Mouse (Mus musculus): ENCODE results near the gene Thumpd1.

Thumpd1 gene

DNA sequence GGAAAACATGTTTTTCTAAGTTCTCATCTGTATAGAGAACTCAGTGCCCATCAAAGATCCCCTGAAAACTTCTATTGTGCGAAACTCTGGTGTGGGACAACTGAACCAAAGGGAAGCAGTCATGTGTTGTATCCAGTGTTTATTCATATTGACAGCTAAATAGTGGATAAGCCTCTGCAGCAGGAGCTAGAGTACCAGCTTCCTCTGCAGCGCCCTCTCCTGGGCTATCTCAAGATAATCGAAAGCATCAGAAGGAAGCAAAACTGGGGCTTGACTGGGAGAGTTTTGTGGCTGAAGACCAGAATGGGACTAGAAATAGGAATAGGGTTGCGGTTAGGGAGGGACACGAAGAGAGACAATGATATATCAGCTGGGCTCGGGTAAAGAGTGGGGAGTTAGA, 49.7 kb downstream of the Thumpd1 start:
- no peak for ATAC-seq (ENCODE audit: low TSS enrichment)

DNA sequence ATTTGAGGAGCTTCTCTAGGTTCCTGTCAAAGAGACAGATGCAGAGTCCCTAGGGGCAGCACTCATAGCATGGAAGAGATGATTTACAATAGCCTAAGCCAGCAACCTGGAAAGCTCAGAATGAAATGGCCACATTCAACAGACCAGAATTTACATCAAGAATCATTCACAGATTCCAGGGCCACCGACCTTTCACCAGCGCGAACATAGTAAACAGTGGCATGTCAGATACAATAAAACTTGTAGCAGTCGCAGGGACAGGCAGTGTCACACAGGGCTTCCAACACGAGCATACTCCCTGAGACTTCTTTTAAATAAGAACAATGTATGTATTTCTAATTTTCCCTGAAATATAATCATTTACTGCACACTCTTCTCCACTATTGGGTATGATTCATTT, 50.2 kb downstream of the Thumpd1 start:
- no peak for ATAC-seq (ENCODE audit: low TSS enrichment)

DNA sequence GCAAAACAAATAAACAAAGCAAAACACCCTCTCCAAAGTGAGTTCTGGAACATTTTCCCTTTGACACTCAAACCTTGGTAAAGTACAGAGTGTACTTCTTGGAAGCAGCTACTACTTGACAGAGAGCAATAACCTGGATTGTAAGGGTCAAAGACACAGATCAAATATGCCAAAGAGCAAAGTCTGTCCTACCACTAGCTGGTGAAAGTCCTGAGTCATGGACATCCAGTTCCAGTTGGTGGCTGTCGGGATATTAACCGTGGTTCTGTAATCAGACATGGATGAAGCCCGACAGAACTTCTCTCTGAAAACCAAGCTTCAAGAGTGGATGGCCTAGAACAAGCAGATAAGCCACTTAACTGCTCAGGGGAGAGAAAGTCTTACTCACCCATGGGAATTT, 52.7 kb downstream of the Thumpd1 start:
- no peak for ATAC-seq (ENCODE audit: low TSS enrichment)

Measured in frontal cortex, adult (tissue).